Mouse (Mus musculus): Measurements from ENCODE around the gene Pde4c. TPM values are rescaled to one million over a fixed set of nuclear protein-coding genes. Genes with fewer than 3 reads are reported as not detected.

The Pde4c gene
- polyA plus RNA-seq, 1 experiment from 2014 or later = 0.16 TPM

DNA sequence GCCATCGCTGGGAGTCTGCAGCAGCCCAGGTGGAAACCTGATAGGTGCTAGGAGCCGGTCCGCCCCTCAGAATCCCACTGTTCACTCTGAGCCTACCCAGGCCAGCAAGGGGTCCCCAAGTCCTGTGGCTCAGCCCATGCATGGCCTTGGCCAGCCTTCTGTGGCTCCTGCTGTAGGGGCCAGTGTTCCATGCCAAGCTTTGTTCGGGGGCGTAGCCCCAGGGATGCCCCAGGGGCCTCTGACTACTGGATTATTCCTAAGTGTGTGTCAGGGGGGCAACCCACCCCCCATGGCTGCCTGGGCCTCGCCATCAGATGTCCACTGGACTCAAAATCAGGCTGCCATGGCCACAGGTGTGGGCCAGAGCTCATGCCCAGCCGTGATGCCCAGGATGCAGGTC lies 9.5 kb upstream of the Pde4c start:
- Histone ChIP-seq H3K9me3 (ENCODE audit: control insufficient read depth, low read length) (no peaks in the 10 kb centered on the region), H3K36me3 (ENCODE audit: control insufficient read depth, insufficient read depth, low read length) (no peaks in the 10 kb centered on the region), H3K4me1 (ENCODE audit: control insufficient read depth, insufficient read depth, low read length) (no peaks in the 10 kb centered on the region), H3K27me3 (ENCODE audit: control insufficient read depth, insufficient read depth, low read length) (no peaks in the 10 kb centered on the region), H3K4me2 (no peak overlapping the region), H3K9ac (ENCODE audit: low read length) (no peak overlapping the region), H3K4me3 (ENCODE audit: low read depth, low read length) (no peak overlapping the region), H3K27ac (ENCODE audit: low read depth, low read length) (no peak overlapping the region)
- ATAC-seq (ENCODE audit: low FRiP score) (no peak), DNase-seq (ENCODE audit: low spot score, missing footprints) (no peak)
- WGBS = 78% methylated on average over 7 of the region's 7 CpGs

DNA sequence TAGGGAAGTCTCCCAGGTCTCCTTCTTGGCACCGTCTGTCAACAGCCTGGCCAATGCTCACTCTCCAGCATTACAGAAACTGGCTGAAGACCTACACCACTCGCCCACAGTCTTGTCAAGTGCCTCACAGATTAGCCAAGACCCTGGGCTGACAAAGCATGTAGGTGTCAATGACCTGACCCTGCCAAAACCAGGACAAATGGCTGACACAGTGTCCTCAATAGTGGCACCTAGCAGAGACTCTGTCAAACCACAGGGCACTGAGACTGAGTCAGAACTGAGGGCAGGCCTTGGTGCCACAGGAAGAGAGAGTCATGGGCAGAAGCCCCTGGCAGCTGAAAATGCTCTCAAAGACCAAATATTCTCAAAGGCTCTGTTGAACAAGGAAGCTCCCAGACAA lies 8.4 kb upstream of the Pde4c start:
- ATAC-seq (ENCODE audit: low FRiP score) = no peak
- H3K9me3 ChIP-seq (ENCODE audit: control insufficient read depth, low read length) = no peaks in the 10 kb centered on the region
- no peak overlapping the region for H3K9ac ChIP-seq (ENCODE audit: low read length)
- H3K4me1 ChIP-seq (ENCODE audit: control insufficient read depth, insufficient read depth, low read length) = no peaks in the 10 kb centered on the region
- H3K4me3 ChIP-seq (ENCODE audit: low read depth, low read length) = no peak overlapping the region
- H3K4me2 ChIP-seq = no peak overlapping the region
- DNase-seq (ENCODE audit: low spot score, missing footprints) = no peak
- no peaks in the 10 kb centered on the region for H3K27me3 ChIP-seq (ENCODE audit: control insufficient read depth, insufficient read depth, low read length)
- no peak overlapping the region for H3K27ac ChIP-seq (ENCODE audit: low read depth, low read length)
- WGBS = 79% methylated on average over 2 of the region's 2 CpGs
- no peaks in the 10 kb centered on the region for H3K36me3 ChIP-seq (ENCODE audit: control insufficient read depth, insufficient read depth, low read length)

DNA sequence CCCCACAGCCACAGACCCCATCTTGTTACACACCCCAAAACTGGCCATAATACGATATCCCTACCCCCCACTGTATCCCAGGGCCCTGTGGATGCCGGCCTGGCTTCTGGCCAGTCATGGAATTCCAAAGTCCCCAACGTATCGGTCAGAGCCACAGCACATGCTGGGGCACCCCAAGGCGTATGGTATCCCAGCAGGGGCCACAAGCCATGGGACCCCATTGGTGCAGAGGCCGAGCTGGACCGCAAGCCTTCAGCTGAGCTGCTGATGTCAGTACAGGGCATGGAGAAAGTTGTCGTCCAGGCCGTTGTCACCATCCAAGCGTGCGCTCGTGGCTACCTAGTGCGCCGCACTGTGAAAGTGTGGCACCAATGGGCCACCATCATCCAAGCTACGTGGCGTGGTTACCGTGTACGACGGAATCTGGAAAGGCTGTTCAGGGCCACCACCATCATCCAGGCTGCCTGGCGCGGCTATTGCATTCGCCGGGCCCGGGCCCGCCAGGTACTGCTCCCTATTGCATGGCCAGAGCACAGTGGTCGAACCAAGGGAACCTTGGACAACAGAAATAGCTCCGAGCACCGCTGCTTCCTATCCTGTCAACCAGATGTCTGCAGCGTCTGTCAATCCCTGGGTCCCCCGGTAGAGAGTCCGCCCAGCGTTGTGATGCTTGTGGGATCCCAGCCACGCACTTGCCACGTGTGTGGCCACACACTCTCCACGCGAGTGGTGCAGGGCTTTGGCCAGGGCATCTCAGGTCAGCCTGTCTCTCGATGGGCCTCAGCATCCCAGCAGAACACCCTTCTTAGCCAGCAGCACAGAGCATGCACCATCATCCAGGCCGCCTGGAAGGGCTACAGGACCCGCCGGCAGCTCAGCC lies 6.8 kb upstream of the Pde4c start:
- Histone ChIP-seq H3K9ac (ENCODE audit: low read length) (no peak overlapping the region), H3K4me3 (ENCODE audit: low read depth, low read length) (no peak overlapping the region), H3K36me3 (ENCODE audit: control insufficient read depth, insufficient read depth, low read length) (no peaks in the 10 kb centered on the region), H3K4me2 (no peak overlapping the region), H3K4me1 (ENCODE audit: control insufficient read depth, insufficient read depth, low read length) (no peaks in the 10 kb centered on the region), H3K27ac (ENCODE audit: low read depth, low read length) (no peak overlapping the region), H3K9me3 (ENCODE audit: control insufficient read depth, low read length) (no peaks in the 10 kb centered on the region), H3K27me3 (ENCODE audit: control insufficient read depth, insufficient read depth, low read length) (no peaks in the 10 kb centered on the region)
- no peak for DNase-seq (ENCODE audit: low spot score, missing footprints)
- ATAC-seq (ENCODE audit: low FRiP score) = no peak
- 85% methylated on average over 40 of the region's 40 CpGs for WGBS

DNA sequence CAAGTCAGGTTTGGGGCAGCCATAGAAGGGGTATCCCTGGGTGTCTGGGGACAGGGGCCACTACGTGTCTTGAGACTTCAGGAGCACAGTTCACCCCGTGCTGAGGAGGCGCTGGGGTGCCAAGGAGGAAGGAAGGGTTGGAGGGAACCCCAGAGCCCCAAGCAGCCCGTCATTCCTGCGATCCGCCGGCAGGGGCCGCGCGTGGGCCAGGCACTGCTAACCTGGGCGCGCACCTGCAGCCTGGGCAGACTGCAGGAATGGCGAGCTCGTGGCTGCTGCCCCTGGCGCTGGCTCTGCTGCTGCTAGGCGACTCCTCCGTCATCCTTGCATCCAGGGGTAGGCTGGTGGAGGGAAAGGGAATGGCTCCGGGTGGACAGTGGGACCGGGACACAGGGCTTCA lies 5.2 kb upstream of the Pde4c start, which contains the start of gene Gm3336:
TSS of gene Gm3336 (plus strand) at position 247 of the 400 bp plus-strand sequence.
- H3K36me3 ChIP-seq (ENCODE audit: control insufficient read depth, insufficient read depth, low read length) = no peaks in the 10 kb centered on the region
- H3K4me3 ChIP-seq (ENCODE audit: low read depth, low read length) = no peak within 1 kb of the TSS
- no peak within 1 kb of the TSS for H3K4me2 ChIP-seq
- no peak within 1 kb of the TSS for H3K27ac ChIP-seq (ENCODE audit: low read depth, low read length)
- ATAC-seq (ENCODE audit: low FRiP score) = peak; percentile 51; the same call in 1 of the 2 replicates
- H3K4me1 ChIP-seq (ENCODE audit: control insufficient read depth, insufficient read depth, low read length) = no peaks in the 10 kb centered on the region
- DNase-seq (ENCODE audit: low spot score, missing footprints) = peak; percentile 94
- no peak within 1 kb of the TSS for H3K9ac ChIP-seq (ENCODE audit: low read length)
- under 1% methylated on average over 19 of the region's 19 CpGs for WGBS
- no peaks in the 10 kb centered on the region for H3K9me3 ChIP-seq (ENCODE audit: control insufficient read depth, low read length)
- H3K27me3 ChIP-seq (ENCODE audit: control insufficient read depth, insufficient read depth, low read length) = no peaks in the 10 kb centered on the region

DNA sequence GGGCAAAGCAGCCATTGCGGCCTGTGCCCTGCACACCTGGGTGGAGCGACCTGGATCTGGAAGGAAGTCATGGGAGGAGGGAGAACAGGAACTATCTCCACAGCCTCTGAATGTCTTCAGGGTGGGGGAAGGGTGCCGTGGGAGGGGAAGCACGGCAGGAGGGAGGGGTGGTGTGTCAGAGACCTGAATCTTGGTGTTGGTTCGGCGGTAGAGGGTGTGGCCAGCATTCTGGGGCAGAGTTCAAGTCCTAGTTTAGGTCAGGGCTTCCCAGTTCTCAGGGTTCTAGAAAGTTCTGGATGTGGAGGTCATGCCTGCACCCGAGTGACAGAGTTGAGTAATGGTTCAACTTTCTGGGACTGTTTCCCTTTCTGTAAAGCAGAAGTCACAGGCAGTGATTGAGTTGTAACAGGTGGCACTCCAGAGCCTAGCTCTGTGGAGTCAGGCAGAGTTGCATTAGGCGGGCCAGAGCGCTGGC lies 3.7 kb upstream of the Pde4c start:
- Histone ChIP-seq H3K4me2 (no peak overlapping the region), H3K4me1 (ENCODE audit: control insufficient read depth, insufficient read depth, low read length) (no peaks in the 10 kb centered on the region), H3K9me3 (ENCODE audit: control insufficient read depth, low read length) (no peaks in the 10 kb centered on the region), H3K4me3 (ENCODE audit: low read depth, low read length) (no peak overlapping the region), H3K27ac (ENCODE audit: low read depth, low read length) (no peak overlapping the region), H3K27me3 (ENCODE audit: control insufficient read depth, insufficient read depth, low read length) (no peaks in the 10 kb centered on the region), H3K36me3 (ENCODE audit: control insufficient read depth, insufficient read depth, low read length) (no peaks in the 10 kb centered on the region), H3K9ac (ENCODE audit: low read length) (no peak overlapping the region)
- no peak for DNase-seq (ENCODE audit: low spot score, missing footprints)
- ATAC-seq (ENCODE audit: low FRiP score) = no peak
- WGBS = 73% methylated on average over 9 of the region's 9 CpGs

DNA sequence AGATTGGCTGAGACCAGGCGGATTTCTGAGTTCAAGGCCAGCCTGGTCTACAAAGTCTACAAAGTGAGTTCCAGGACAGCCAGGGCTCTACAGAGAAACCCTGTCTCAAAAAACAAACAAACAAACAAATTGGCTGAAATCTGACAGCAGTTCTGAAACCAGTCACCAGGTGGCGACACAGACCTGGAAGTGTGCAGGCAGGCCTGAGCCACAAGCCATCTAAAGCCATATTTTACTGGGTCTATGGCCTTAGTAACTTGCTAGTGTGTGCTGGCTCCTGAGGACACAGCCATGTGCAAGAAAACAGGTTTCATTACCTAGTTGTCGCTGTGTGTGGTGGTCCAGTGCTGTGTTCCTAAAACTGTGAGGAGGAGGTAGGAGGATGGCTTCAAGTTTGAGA lies 2.8 kb upstream of the Pde4c start:
- 2% methylated on average over 3 of the region's 3 CpGs for WGBS
- Histone ChIP-seq H3K27me3 (ENCODE audit: control insufficient read depth, insufficient read depth, low read length) (no peaks in the 10 kb centered on the region), H3K9ac (ENCODE audit: low read length) (no peak overlapping the region), H3K4me1 (ENCODE audit: control insufficient read depth, insufficient read depth, low read length) (no peaks in the 10 kb centered on the region), H3K4me2 (no peak overlapping the region), H3K27ac (ENCODE audit: low read depth, low read length) (no peak overlapping the region), H3K4me3 (ENCODE audit: low read depth, low read length) (no peak overlapping the region), H3K9me3 (ENCODE audit: control insufficient read depth, low read length) (no peaks in the 10 kb centered on the region), H3K36me3 (ENCODE audit: control insufficient read depth, insufficient read depth, low read length) (no peaks in the 10 kb centered on the region)
- peak; percentile 98 for DNase-seq (ENCODE audit: low spot score, missing footprints)
- ATAC-seq (ENCODE audit: low FRiP score) = peak; percentile 51; the same call in 1 of the 2 replicates

DNA sequence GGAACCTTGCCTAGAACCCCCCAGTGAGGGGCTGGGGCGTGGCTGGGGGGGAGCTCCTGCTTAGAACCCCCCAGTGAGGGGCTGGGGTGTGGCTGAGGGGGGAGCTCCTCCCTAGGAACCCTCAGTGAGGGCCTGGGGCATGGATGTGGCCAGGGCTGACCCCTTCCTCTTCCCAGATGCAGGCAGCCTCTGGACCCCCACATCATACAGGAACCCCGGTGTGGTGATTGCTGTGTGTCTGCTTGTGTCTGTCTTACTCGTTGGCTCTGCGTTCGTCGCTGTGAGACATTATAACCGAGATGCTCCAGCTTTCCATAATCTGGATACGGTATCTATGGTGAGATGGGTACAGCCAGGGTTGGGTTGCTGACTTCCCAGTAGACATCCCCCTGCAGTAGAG lies 1.9 kb upstream of the Pde4c start:
- 83% methylated on average over 8 of the region's 8 CpGs for WGBS
- Histone ChIP-seq H3K4me3 (ENCODE audit: low read depth, low read length) (no peak overlapping the region), H3K36me3 (ENCODE audit: control insufficient read depth, insufficient read depth, low read length) (no peaks in the 10 kb centered on the region), H3K4me1 (ENCODE audit: control insufficient read depth, insufficient read depth, low read length) (no peaks in the 10 kb centered on the region), H3K9me3 (ENCODE audit: control insufficient read depth, low read length) (no peaks in the 10 kb centered on the region), H3K9ac (ENCODE audit: low read length) (no peak overlapping the region), H3K27ac (ENCODE audit: low read depth, low read length) (no peak overlapping the region), H3K27me3 (ENCODE audit: control insufficient read depth, insufficient read depth, low read length) (no peaks in the 10 kb centered on the region), H3K4me2 (no peak overlapping the region)
- ATAC-seq (ENCODE audit: low FRiP score) (no peak), DNase-seq (ENCODE audit: low spot score, missing footprints) (no peak)

DNA sequence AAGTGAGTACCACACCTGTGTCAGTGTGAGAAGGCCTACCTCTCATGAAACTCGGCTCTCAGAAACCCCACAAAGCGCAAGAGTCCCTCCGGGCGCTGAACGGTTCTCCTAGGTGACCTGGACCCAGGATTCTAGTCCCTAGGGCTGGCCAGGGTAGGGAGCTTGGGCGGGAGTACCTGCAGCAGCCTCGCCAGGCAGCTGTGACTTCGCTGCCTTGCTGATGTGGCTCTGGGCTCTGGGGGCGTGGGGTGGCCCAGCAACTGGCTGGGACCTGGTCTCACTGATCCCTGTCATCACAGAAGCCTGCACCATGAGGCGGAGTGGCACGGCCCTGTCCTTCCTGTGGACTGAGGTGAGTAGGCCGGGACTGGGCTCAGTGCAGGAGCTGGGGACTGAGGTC lies 696 bp downstream of the Pde4c start:
- Histone ChIP-seq H3K27ac (ENCODE audit: low read depth, low read length) (no peak overlapping the region), H3K27me3 (ENCODE audit: control insufficient read depth, insufficient read depth, low read length) (peaks cover 6% of the 10 kb centered on the region), H3K4me1 (ENCODE audit: control insufficient read depth, insufficient read depth, low read length) (no peaks in the 10 kb centered on the region), H3K9me3 (ENCODE audit: control insufficient read depth, low read length) (no peaks in the 10 kb centered on the region), H3K4me2 (no peak overlapping the region), H3K4me3 (ENCODE audit: low read depth, low read length) (no peak overlapping the region), H3K36me3 (ENCODE audit: control insufficient read depth, insufficient read depth, low read length) (no peaks in the 10 kb centered on the region), H3K9ac (ENCODE audit: low read length) (no peak overlapping the region)
- DNase-seq (ENCODE audit: low spot score, missing footprints) = no peak
- 78% methylated on average over 12 of the region's 12 CpGs for WGBS
- no peak for ATAC-seq (ENCODE audit: low FRiP score)

DNA sequence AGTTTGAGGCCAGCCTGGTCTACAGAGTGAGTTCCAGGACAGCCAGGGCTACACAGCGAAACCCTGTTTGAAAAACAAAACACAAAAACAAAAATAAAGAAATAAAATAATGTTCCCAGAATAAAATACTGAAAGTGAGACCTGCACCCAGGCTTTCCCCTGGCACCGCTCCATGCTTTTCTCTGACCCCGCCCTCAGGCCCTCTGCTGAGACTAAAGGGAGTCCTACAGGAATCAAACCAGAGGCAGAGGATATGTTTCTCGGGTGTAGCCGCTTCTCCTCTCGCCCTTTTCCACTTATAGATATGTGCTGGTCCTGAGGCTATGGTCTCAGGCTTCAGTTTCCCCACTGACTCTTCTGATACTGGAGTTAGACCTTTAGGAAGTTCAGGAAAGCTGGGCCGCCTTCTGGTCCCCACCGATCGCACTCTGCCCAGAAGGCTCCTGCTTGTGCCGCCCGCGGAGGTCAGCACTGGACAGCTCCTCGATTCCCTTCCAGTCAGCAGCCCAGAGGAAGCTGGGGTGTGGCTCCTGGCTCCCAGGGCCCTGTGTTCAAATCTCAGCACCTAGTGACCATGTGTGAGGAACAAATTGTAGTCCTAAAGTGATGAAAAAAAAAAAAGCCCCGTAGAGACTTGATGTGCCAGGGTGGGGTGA lies 2.4 kb downstream of the Pde4c start:
- no peak overlapping the region for H3K9ac ChIP-seq (ENCODE audit: low read length)
- no peak overlapping the region for H3K27ac ChIP-seq (ENCODE audit: low read depth, low read length)
- H3K27me3 ChIP-seq (ENCODE audit: control insufficient read depth, insufficient read depth, low read length) = peaks cover 18% of the 10 kb centered on the region
- H3K4me1 ChIP-seq (ENCODE audit: control insufficient read depth, insufficient read depth, low read length) = peaks cover 3% of the 10 kb centered on the region; the same call in 1 of the 2 replicates
- 29% methylated on average over 14 of the region's 14 CpGs for WGBS
- H3K4me3 ChIP-seq (ENCODE audit: low read depth, low read length) = no peak overlapping the region
- H3K9me3 ChIP-seq (ENCODE audit: control insufficient read depth, low read length) = no peaks in the 10 kb centered on the region
- H3K36me3 ChIP-seq (ENCODE audit: control insufficient read depth, insufficient read depth, low read length) = no peaks in the 10 kb centered on the region
- DNase-seq (ENCODE audit: low spot score, missing footprints) (no peak), ATAC-seq (ENCODE audit: low FRiP score) (no peak)
- no peak overlapping the region for H3K4me2 ChIP-seq
